Comparison of ENCODE assay signal across 7 mouse cellular contexts in the genomic region with DNA sequence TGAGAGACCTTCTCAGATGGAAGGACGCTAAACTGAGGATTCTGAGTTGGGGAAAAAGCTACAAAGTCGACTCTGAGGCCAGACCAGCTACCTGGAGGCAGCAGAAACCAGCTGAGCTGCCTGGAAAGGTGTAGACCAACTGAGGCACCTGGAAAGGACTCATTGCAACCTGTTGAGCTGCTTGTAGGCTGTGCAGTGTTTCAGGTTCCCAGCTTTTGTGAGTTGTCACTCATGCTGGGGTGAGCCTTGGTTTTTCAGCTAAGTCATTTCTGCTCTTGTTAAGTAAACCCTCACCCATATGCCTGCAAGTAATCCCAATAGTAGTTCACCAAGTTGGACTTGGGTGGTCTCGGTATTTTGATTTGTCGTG. TPM values are rescaled to one million over a fixed set of nuclear protein-coding genes. Genes with fewer than 3 reads are reported as not detected.
A peak's percentile ranks its signal among the peaks of the same experiment; 100 is the strongest.
DNase-seq lines count a peak whose midpoint lies in the region; ATAC-seq and TF ChIP-seq lines count a peak whose summit lies in the region.

No protein-coding gene starts in this region.

- H3K4me1 ChIP-seq in lung, postnatal 0 days (ENCODE audit: insufficient read depth, low read depth, low read length) = no peaks in the 10 kb centered on the region; the same call in 1 of the 2 replicates
- peaks cover 10% of the 10 kb centered on the region; the same call in 1 of the 2 replicates for H3K4me1 ChIP-seq in embryonic facial prominence, embryonic 12.5 days
- peaks cover 28% of the 10 kb centered on the region for H3K4me1 ChIP-seq in hindbrain, embryonic 13.5 days (replicated peaks)
- H3K4me1 ChIP-seq in midbrain, embryonic 10.5 days = peaks cover 16% of the 10 kb centered on the region

- H3K9ac ChIP-seq in lung, postnatal 0 days (replicated peaks; ENCODE audit: low read depth) = peak overlapping the region; percentile 84; the same call in 1 of the 2 replicates
- H3K9ac ChIP-seq in embryonic facial prominence, embryonic 12.5 days = peak overlapping the region; percentile 83; the same call in 1 of the 2 replicates
- H3K9ac ChIP-seq in hindbrain, embryonic 13.5 days = peak overlapping the region; percentile 87

- TF ChIP-seq EP300 in lung, postnatal 0 days (IDR thresholded peaks at IDR 0.05) = no peak

- H3K4me2 ChIP-seq in lung, postnatal 0 days (replicated peaks; ENCODE audit: low read depth, low read length) = peak overlapping the region; percentile 74
- H3K4me2 ChIP-seq in embryonic facial prominence, embryonic 12.5 days (replicated peaks) = peak overlapping the region; percentile 83
- H3K4me2 ChIP-seq in hindbrain, embryonic 13.5 days = peak overlapping the region; percentile 74

- H3K36me3 ChIP-seq in lung, postnatal 0 days (ENCODE audit: insufficient read depth, low read length) = no peaks in the 10 kb centered on the region
- peaks cover 6% of the 10 kb centered on the region; the same call in 1 of the 2 replicates for H3K36me3 ChIP-seq in embryonic facial prominence, embryonic 12.5 days
- H3K36me3 ChIP-seq in hindbrain, embryonic 13.5 days = peaks cover 10% of the 10 kb centered on the region
- H3K36me3 ChIP-seq in midbrain, embryonic 10.5 days = peaks cover 22% of the 10 kb centered on the region

- ATAC-seq in lung, postnatal 0 days = no peak
- peak; percentile 36; the same call in 1 of the 2 replicates for ATAC-seq in embryonic facial prominence, embryonic 12.5 days (ENCODE audit: insufficient number of reproducible peaks, insufficient read depth, low FRiP score, low TSS enrichment)
- ATAC-seq in hindbrain, embryonic 13.5 days (ENCODE audit: low FRiP score) = no peak; the same call in 1 of the 2 replicates

- peak; percentile 5 for DNase-seq in lung, postnatal 0 days (ENCODE audit: low spot score)
- no peak for DNase-seq in lung, postnatal 36 days
- DNase-seq in midbrain, embryonic 10.5 days (ENCODE audit: low spot score) = no peak
- no peak for DNase-seq in ovary, postnatal 36 days (ENCODE audit: low spot score)
- no peak for DNase-seq in left cerebral cortex, adult 11 months (ENCODE audit: low spot score)

- H3K27me3 ChIP-seq in lung, postnatal 0 days (replicated peaks; ENCODE audit: insufficient read depth, low read length) = no peaks in the 10 kb centered on the region
- no peaks in the 10 kb centered on the region for H3K27me3 ChIP-seq in embryonic facial prominence, embryonic 12.5 days
- no peaks in the 10 kb centered on the region for H3K27me3 ChIP-seq in hindbrain, embryonic 13.5 days
- no peaks in the 10 kb centered on the region for H3K27me3 ChIP-seq in midbrain, embryonic 10.5 days (ENCODE audit: low read depth, poor library complexity, severe bottlenecking)

- H3K27ac ChIP-seq in lung, postnatal 0 days (ENCODE audit: low read length) = no peak overlapping the region
- H3K27ac ChIP-seq in embryonic facial prominence, embryonic 12.5 days = no peak overlapping the region
- no peak overlapping the region for H3K27ac ChIP-seq in hindbrain, embryonic 13.5 days
- peak overlapping the region; percentile 94 for H3K27ac ChIP-seq in midbrain, embryonic 10.5 days (replicated peaks)

- H3K4me3 ChIP-seq in lung, postnatal 0 days (ENCODE audit: low read depth, low read length) = peak overlapping the region; percentile 95
- H3K4me3 ChIP-seq in embryonic facial prominence, embryonic 12.5 days = peak overlapping the region; percentile 97
- H3K4me3 ChIP-seq in hindbrain, embryonic 13.5 days = peak overlapping the region; percentile 85
- peak overlapping the region; percentile 97 for H3K4me3 ChIP-seq in midbrain, embryonic 10.5 days

- H3K9me3 ChIP-seq in lung, postnatal 0 days (ENCODE audit: low read length) = no peaks in the 10 kb centered on the region
- no peaks in the 10 kb centered on the region for H3K9me3 ChIP-seq in embryonic facial prominence, embryonic 12.5 days
- no peaks in the 10 kb centered on the region for H3K9me3 ChIP-seq in hindbrain, embryonic 13.5 days
- no peaks in the 10 kb centered on the region for H3K9me3 ChIP-seq in midbrain, embryonic 10.5 days (replicated peaks)

- TF ChIP-seq CTCF in lung, postnatal 0 days (IDR thresholded peaks at IDR 0.05) = no peak

- WGBS in lung, postnatal 0 days = 24% methylated on average over 4 of the region's 4 CpGs
- WGBS in embryonic facial prominence, embryonic 12.5 days = 25% methylated on average over 4 of the region's 4 CpGs
- 25% methylated on average over 4 of the region's 4 CpGs for WGBS in hindbrain, embryonic 13.5 days
- WGBS in midbrain, embryonic 10.5 days = 30% methylated on average over 4 of the region's 4 CpGs

RNA-seq across cellular contexts. Expression of a gene that starts 0.5 kb away (rescaled TPM):
- 13.0 and 13.3 TPM in 2 replicates for polyA plus RNA-seq in lung, postnatal 0 days (2015; fragmentation: Nextera tagmentation; extraction: Ambion mirVana)
- 25.8 and 28.0 TPM in 2 replicates for polyA plus RNA-seq in embryonic facial prominence, embryonic 12.5 days (2016; fragmentation: Nextera tagmentation; extraction: Ambion mirVana)
- polyA plus RNA-seq in hindbrain, embryonic 13.5 days (2015; fragmentation: Nextera tagmentation; extraction: Ambion mirVana) = 26.9 and 28.3 TPM in 2 replicates
- 18.4 and 24.8 TPM in 2 replicates for polyA plus RNA-seq in midbrain, embryonic 10.5 days (2016; fragmentation: Nextera tagmentation; extraction: Ambion mirVana)
